Mouse (Mus musculus): ENCODE results near the gene Slc36a2. TPM values are rescaled to one million over a fixed set of nuclear protein-coding genes. Genes with fewer than 3 reads are reported as not detected.

Gene Slc36a2
- polyA plus RNA-seq, 1 experiment from 2014 or later: 0.43 TPM

GRCm38 (mm10) chr11:55109521-55110300, 75.2 kb downstream of the Slc36a2 start:
- Histone ChIP-seq H3K9me3 (replicated peaks; ENCODE audit: low read length) (no peaks in the 10 kb centered on the region), H3K4me2 (ENCODE audit: low read length) (no peak overlapping the region), H3K27ac (no peak overlapping the region), H3K9ac (ENCODE audit: low read depth, low read length) (no peak overlapping the region), H3K4me3 (replicated peaks; ENCODE audit: low read depth, low read length) (no peak overlapping the region), H3K27me3 (ENCODE audit: insufficient read depth, low read length) (no peaks in the 10 kb centered on the region), H3K36me3 (ENCODE audit: insufficient read depth, low read length) (0 out of 2 replicates have a peak, but pooled peaks cover 4% of the 10 kb centered on the region), H3K4me1 (replicated peaks; ENCODE audit: insufficient read depth, low read length) (0 out of 2 replicates have a peak, but pooled peaks cover 8% of the 10 kb centered on the region)
- 78% methylated on average over 7 of the region's 7 CpGs for WGBS
- ATAC-seq (replicated peaks; ENCODE audit: low FRiP score, low read depth): no peak
- TF ChIP-seq CTCF (IDR thresholded peaks at IDR 0.05; ENCODE audit: low read depth): no peak
- no peak for DNase-seq (ENCODE audit: low spot score)

Other genes with a start within 250 kb of the Slc36a2 start
- gene Tnip1, start 222.2 kb downstream of the Slc36a2 start, polyA plus RNA-seq (2015; fragmentation: Nextera tagmentation; extraction: Ambion mirVana): 17.5 and 20.3 TPM in 2 replicates
- 146 and 176 TPM in 2 replicates for gene Anxa6, start 151.6 kb downstream of the Slc36a2 start, polyA plus RNA-seq (2015; fragmentation: Nextera tagmentation; extraction: Ambion mirVana)
- 2.4 and 2.5 TPM in 2 replicates for gene Ccdc69, start 106.9 kb downstream of the Slc36a2 start, polyA plus RNA-seq (2015; fragmentation: Nextera tagmentation; extraction: Ambion mirVana)
- 57.6 and 59.8 TPM in 2 replicates for gene Gm2a, start 87.0 kb downstream of the Slc36a2 start, polyA plus RNA-seq (2015; fragmentation: Nextera tagmentation; extraction: Ambion mirVana)
- not detected in 2 replicates for gene Slc36a3, start 33.4 kb downstream of the Slc36a2 start, polyA plus RNA-seq (2015; fragmentation: Nextera tagmentation; extraction: Ambion mirVana)
- gene Slc36a1, start 19.3 kb upstream of the Slc36a2 start, polyA plus RNA-seq (2015; fragmentation: Nextera tagmentation; extraction: Ambion mirVana): 1.9 and 2.1 TPM in 2 replicates
- 0.05 and 0.08 TPM in 2 replicates for gene Fat2, start 151.5 kb upstream of the Slc36a2 start, polyA plus RNA-seq (2015; fragmentation: Nextera tagmentation; extraction: Ambion mirVana)
- gene Sparc, start 238.1 kb upstream of the Slc36a2 start, polyA plus RNA-seq (2015; fragmentation: Nextera tagmentation; extraction: Ambion mirVana): 1,281 and 1,429 TPM in 2 replicates

Data from kidney, postnatal 0 days (tissue).